In genomic region chr19:25022766-25023165, GRCm38 (mm10) we compare ENCODE assay signal across 19 mouse cellular contexts. TPM values are rescaled to one million over a fixed set of nuclear protein-coding genes. Genes with fewer than 3 reads are reported as not detected.
DNase-seq lines count a peak whose midpoint lies in the region; TF ChIP-seq lines count a peak whose summit lies in the region.
"Had no signal": no experiment of that assay in that cellular context is flagged by ENCODE, and none has a peak within 500 bp of the region (broad histone marks: within the 10 kb centered on the region; RNA-seq: fewer than 3 reads in every experiment).

No protein-coding gene starts in this region.

- H3K4me3 ChIP-seq in C2C12 (ENCODE audit: insufficient read depth, poor library complexity, severe bottlenecking) (no peak overlapping the region), myocyte (no peak overlapping the region)
- H3K4me3 ChIP-seq: embryonic facial prominence, embryonic 15.5 days; erythroblast, embryonic 14.5 days; forebrain, embryonic 10.5 days; gastrocnemius, adult 2 months; heart, embryonic 13.5 days; hindbrain, embryonic 15.5 days had no signal

- H3K79me3 ChIP-seq in C2C12 (ENCODE audit: low read depth), result peaks cover 26% of the 10 kb centered on the region

- TF ChIP-seq CTCF in C2C12 (IDR thresholded peaks at IDR 0.05; ENCODE audit: control insufficient read depth, insufficient read depth, insufficient read length), result no peak

- H3K79me2 ChIP-seq in C2C12 (ENCODE audit: control insufficient read depth, insufficient read depth) (peaks cover 73% of the 10 kb centered on the region), myocyte (ENCODE audit: control insufficient read depth, insufficient read depth) (no peaks in the 10 kb centered on the region)

- no peak overlapping the region for H3ac ChIP-seq in C2C12 (ENCODE audit: control insufficient read depth, insufficient read length, low read depth)
- no peak overlapping the region for H3ac ChIP-seq in myocyte (ENCODE audit: control insufficient read depth, insufficient read length)

- TF ChIP-seq POLR2A in myocyte (IDR thresholded peaks at IDR 0.05; ENCODE audit: insufficient read length, low read depth), result no peak

- H3K27me3 ChIP-seq in C2C12 (ENCODE audit: control insufficient read depth, insufficient read depth, insufficient read length) (no peaks in the 10 kb centered on the region), myocyte (ENCODE audit: control insufficient read depth, insufficient read depth, insufficient read length) (no peaks in the 10 kb centered on the region)
- H3K27me3 ChIP-seq: embryonic facial prominence, embryonic 15.5 days; heart, embryonic 13.5 days; hindbrain, embryonic 15.5 days had no signal

- no peak overlapping the region for H3K4me2 ChIP-seq in myocyte (ENCODE audit: low read depth)
- H3K4me2 ChIP-seq: embryonic facial prominence, embryonic 15.5 days; heart, embryonic 13.5 days; hindbrain, embryonic 15.5 days had no signal

- peaks cover 5% of the 10 kb centered on the region for H3K36me3 ChIP-seq in C2C12 (ENCODE audit: control insufficient read depth, insufficient read depth)
- no peaks in the 10 kb centered on the region for H3K36me3 ChIP-seq in myocyte (ENCODE audit: control insufficient read depth, insufficient read depth)
- H3K36me3 ChIP-seq: embryonic facial prominence, embryonic 15.5 days; forebrain, embryonic 10.5 days; heart, embryonic 13.5 days; hindbrain, embryonic 15.5 days had no signal

- DNase-seq in thymus, postnatal 14 days, result peak; percentile 23
- no peak for DNase-seq in thymus, postnatal 36 days
- no peak for DNase-seq in cerebellum, adult 11 months
- no peak for DNase-seq in lung, postnatal 36 days
- DNase-seq: adrenal gland, postnatal 14 days; cerebellum, adult 8-10 months; cerebellum, postnatal 14 days; embryo, embryonic 11 days; gastrocnemius, adult 2 months; gastrocnemius, postnatal 25 days; heart, adult 18-20 months; heart, postnatal 36 days had no signal

TF ChIP-seq in C2C12, 6 proteins besides CTCF, POLR2A, EP300 and RAD21:
- TF ChIP-seq USF1 (IDR thresholded peaks at IDR 0.05; ENCODE audit: low read depth) (no peak), MYOD1 (IDR thresholded peaks at IDR 0.05; ENCODE audit: control insufficient read depth, insufficient read length, low read depth) (peak; percentile 54)

TF ChIP-seq in myocyte, 11 proteins besides CTCF, POLR2A, EP300 and RAD21:
- TF ChIP-seq TCF3 (IDR thresholded peaks at IDR 0.05; ENCODE audit: insufficient read length, low read depth), result no peak
- TF ChIP-seq MYOD1 (IDR thresholded peaks at IDR 0.05; ENCODE audit: control insufficient read depth in 1 of 3, insufficient read length in 2 of 3, low read depth in 2 of 3), result peak in 2 of 3 experiments; percentile 18 to 23
- TF ChIP-seq MYOG (IDR thresholded peaks at IDR 0.05; ENCODE audit: control insufficient read depth in 1 of 3, insufficient read depth in 1 of 3, insufficient read length in 2 of 3, low read depth in 2 of 3), result peak in 1 of 3 experiments; percentile 17
- no peak for TF ChIP-seq TCF12 (IDR thresholded peaks at IDR 0.05; ENCODE audit: insufficient read depth, poor library complexity, severe bottlenecking)
- TF ChIP-seq CEBPB (IDR thresholded peaks at IDR 0.05; ENCODE audit: insufficient read depth, poor library complexity, severe bottlenecking), result no peak

RNA-seq across cellular contexts. Expression of gene Dock8, which starts 23.4 kb away (rescaled TPM):
- polyA plus RNA-seq in C2C12 (2012; fragmentation: generic; extraction: Trizol), result 8.2 TPM
- 1.4 TPM for polyA plus RNA-seq in myocyte (2012; fragmentation: generic; extraction: Trizol)
